Mouse (Mus musculus) CH12.LX (cell line): Measurements from ENCODE around the gene Slc46a2. TPM values are rescaled to one million over a fixed set of nuclear protein-coding genes. Genes with fewer than 3 reads are reported as not detected.

Experiments
- DNase-seq: peaks from one replicate; pipeline ENCODE4 v3.0.0-alpha.2; 2013; ENCODE audit errors: extremely low read depth
- H3K27ac ChIP-seq: 2 replicates; pipeline ENCODE4 v1.5.1; 2012; ENCODE audit warnings: low read depth, mild to moderate bottlenecking, control low read depth, moderate library complexity; ENCODE audit not compliant: insufficient read depth
- H3K27me3 ChIP-seq: replicated peaks from 2 replicates; pipeline ENCODE3; 2012; ENCODE audit warnings: inconsistent platforms
- H3K36me3 ChIP-seq, 2 experiments: replicated peaks in 1 of 2; 2 replicates each; pipeline versions ENCODE3 to v1.6.1; 2012; ENCODE audit warnings: inconsistent platforms in 1 of 2, low read length in 1 of 2, mild to moderate bottlenecking in 1 of 2, mixed read lengths in 1 of 2, moderate library complexity in 1 of 2; ENCODE audit not compliant: control insufficient read depth in 1 of 2, insufficient read depth in 1 of 2
- H3K4me1 ChIP-seq, 2 experiments: 2 replicates each; pipeline ENCODE4 v1.6.1; 2012; ENCODE audit warnings: inconsistent platforms in 1 of 2, moderate library complexity in 1 of 2; ENCODE audit not compliant: insufficient read depth in 2 of 2, control insufficient read depth in 1 of 2
- H3K4me2 ChIP-seq: 2 replicates; pipeline ENCODE4 v1.6.1; 2012; ENCODE audit warnings: low read depth, mild to moderate bottlenecking, control low read depth; ENCODE audit not compliant: poor library complexity, insufficient read depth, severe bottlenecking
- H3K4me3 ChIP-seq, 3 experiments: fragments of 150-350 bp in 1 of 3; sonication (generic) in 1 of 3; replicated peaks in 1 of 3; 2 replicates each; pipeline versions ENCODE3 to v1.5.1; 2011 to 2012; ENCODE audit warnings: low read depth in 2 of 3, low read length in 2 of 3, mild to moderate bottlenecking in 2 of 3, moderate library complexity in 2 of 3, control low read depth in 1 of 3, improper control_type of control experiment in 1 of 3, inconsistent platforms in 1 of 3, mixed read lengths in 1 of 3; ENCODE audit not compliant: poor library complexity in 1 of 3
- H3K79me2 ChIP-seq: replicated peaks from 2 replicates; pipeline ENCODE4 v1.6.1; 2012; ENCODE audit warnings: mild to moderate bottlenecking, moderate library complexity; ENCODE audit not compliant: control insufficient read depth, poor library complexity, insufficient read depth, severe bottlenecking; ENCODE audit errors: extremely low read depth
- H3K9ac ChIP-seq: 2 replicates; pipeline ENCODE4 v1.6.1; 2012; ENCODE audit warnings: low read depth, mild to moderate bottlenecking, control low read depth, moderate library complexity; ENCODE audit not compliant: insufficient read depth
- H3K9me3 ChIP-seq: replicated peaks from 2 replicates; pipeline ENCODE3; 2012; ENCODE audit warnings: low read length, inconsistent platforms, mixed read lengths
- BHLHE40 ChIP-seq: IDR thresholded peaks from 2 replicates; pipeline ENCODE4 v1.6.1; 2011; ENCODE audit warnings: mild to moderate bottlenecking, low read depth, low read length, improper control_type of control experiment
- CHD1 ChIP-seq: IDR thresholded peaks from 2 replicates; pipeline ENCODE4 v1.6.1; 2012; ENCODE audit warnings: low read depth, low read length, improper control_type of control experiment, inconsistent platforms
- CTCF ChIP-seq, 2 experiments: IDR thresholded peaks in 1 of 2; conservative IDR thresholded peaks in 1 of 2; 2 replicates each; pipeline ENCODE4 v1.5.1; 2011 to 2012; ENCODE audit warnings: low read depth in 2 of 2, low read length in 2 of 2, improper control_type of control experiment in 1 of 2, inconsistent platforms in 1 of 2, mild to moderate bottlenecking in 1 of 2, moderate library complexity in 1 of 2
- EP300 ChIP-seq: IDR thresholded peaks from 2 replicates; pipeline ENCODE4 v1.6.1; 2011; ENCODE audit warnings: low read length, improper control_type of control experiment
- GABPA ChIP-seq: IDR thresholded peaks from 2 replicates; pipeline ENCODE4 v1.6.1; 2012; ENCODE audit warnings: low read depth, low read length, improper control_type of control experiment, inconsistent platforms; ENCODE audit not compliant: insufficient replicate concordance
- IRF4 ChIP-seq: IDR thresholded peaks from 2 replicates; pipeline ENCODE4 v1.6.1; 2014; ENCODE audit warnings: low read depth, mild to moderate bottlenecking, inconsistent platforms, low read length, improper control_type of control experiment
- JUND ChIP-seq: conservative IDR thresholded peaks from 2 replicates; pipeline ENCODE4 v1.6.1; 2011; ENCODE audit warnings: low read depth, low read length, improper control_type of control experiment
- MAFK ChIP-seq: IDR thresholded peaks from 2 replicates; pipeline ENCODE4 v1.6.1; 2011; ENCODE audit warnings: low read length, improper control_type of control experiment; ENCODE audit not compliant: insufficient replicate concordance
- MXI1 ChIP-seq: IDR thresholded peaks from 2 replicates; pipeline ENCODE4 v1.6.1; 2011; ENCODE audit warnings: mild to moderate bottlenecking, low read depth, low read length, improper control_type of control experiment
- MYC ChIP-seq: IDR thresholded peaks from 2 replicates; pipeline ENCODE4 v1.6.1; 2011; ENCODE audit warnings: low read depth, mild to moderate bottlenecking, improper control_type of control experiment, low read length
- NELFE ChIP-seq: IDR thresholded peaks from 2 replicates; pipeline ENCODE4 v1.6.1; 2011; ENCODE audit warnings: low read depth, low read length, improper control_type of control experiment
- POLR2AphosphoS2 ChIP-seq: IDR thresholded peaks from 2 replicates; pipeline ENCODE4 v1.6.1; 2011; ENCODE audit warnings: low read depth, low read length, improper control_type of control experiment
- RAD21 ChIP-seq: IDR thresholded peaks from 2 replicates; pipeline ENCODE4 v1.6.1; 2011; ENCODE audit warnings: low read depth, mild to moderate bottlenecking, low read length, improper control_type of control experiment, moderate library complexity
- RCOR1 ChIP-seq: conservative IDR thresholded peaks from 2 replicates; pipeline ENCODE4 v1.6.1; 2012; ENCODE audit warnings: low read depth, mild to moderate bottlenecking, inconsistent platforms, low read length, improper control_type of control experiment
- SMC3 ChIP-seq: IDR thresholded peaks from 2 replicates; pipeline ENCODE4 v1.6.1; 2011; ENCODE audit warnings: low read depth, low read length, improper control_type of control experiment
- USF2 ChIP-seq: conservative IDR thresholded peaks from 2 replicates; pipeline ENCODE4 v1.6.1; 2011; ENCODE audit warnings: low read depth, low read length, improper control_type of control experiment
- ZC3H11A ChIP-seq: IDR thresholded peaks from 2 replicates; pipeline ENCODE4 v1.6.1; 2012; ENCODE audit warnings: low read depth, mild to moderate bottlenecking, inconsistent platforms, low read length, improper control_type of control experiment
- dilution Hi-C: fragments of 300-500 bp; cut with MboI; formaldehyde crosslinking; loops from 2 replicates; pipeline ENCODE4 v1.14.3; 2020; ENCODE audit warnings: low sequenced_read_pairs; ENCODE audit not compliant: extremely low pct_unique_long_range_greater_than_20kb, extremely low pct_ligation_motif_present
- in situ Hi-C: fragments of 300-500 bp; cut with MboI; formaldehyde crosslinking; loops from 3 replicates; pipeline ENCODE4 v1.14.3; 2019; ENCODE audit warnings: low sequenced_read_pairs, low pct_ligation_motif_present, low pct_unique_long_range_greater_than_20kb, mixed read lengths
- polyA plus RNA-seq: library from polyadenylated mRNA; unstranded; fragments of >175 nt; gene quantifications from 2 replicates; pipeline ENCODE4 v1.2.1, GENCODE M21; 2012; ENCODE audit warnings: low read depth; ENCODE audit not compliant: insufficient read length
- total RNA-seq, 2 experiments: library from RNA; depleted of rRNA; stranded (reverse); fragments of 300-350 nt in 1 of 2; fragments of >200 nt in 1 of 2; gene quantifications; 2 replicates each; pipeline ENCODE4 v1.2.3; 2012 to 2014

Slc46a2 gene
- total and polyA plus RNA-seq, 3 experiments: not detected

DNA sequence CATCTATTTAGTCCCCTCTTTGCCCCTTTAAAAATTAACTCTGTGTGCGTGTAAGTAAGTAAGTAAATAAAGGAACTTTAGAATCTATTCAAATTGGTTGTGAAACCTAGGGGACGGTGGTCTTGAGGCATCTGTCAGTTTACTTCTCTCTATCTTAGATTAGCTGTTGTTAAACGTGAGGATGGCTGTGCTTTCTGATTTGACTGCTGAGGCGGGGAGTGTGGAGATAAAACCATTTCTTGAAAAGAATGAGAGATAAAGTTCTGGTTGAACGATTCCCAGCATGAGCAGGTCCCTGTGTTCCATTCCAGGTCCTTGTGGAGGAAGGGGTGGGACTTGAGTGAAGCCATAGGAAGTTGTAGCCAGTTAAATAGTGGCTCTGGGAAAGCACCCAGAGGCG, 41.6 kb downstream of the Slc46a2 start:
- H3K4me2 ChIP-seq: no peak overlapping the region
- in situ Hi-C loops (loop anchor here (25.0 kb wide), 1 partner anchor 511 kb away; no protein-coding TSS in a partner anchor), dilution Hi-C loops (no loop called here)
- H3K36me3 ChIP-seq: peaks cover 2 to 65% of the 10 kb centered on the region in 2 experiments
- H3K4me1 ChIP-seq: peaks cover 0 to 42% of the 10 kb centered on the region in 2 experiments; a peak in 2 of 4 replicates
- no peak overlapping the region for H3K9ac ChIP-seq
- TF ChIP-seq USF2: no peak
- no peak for TF ChIP-seq POLR2AphosphoS2
- no peak for TF ChIP-seq NELFE
- no peak for TF ChIP-seq RCOR1
- TF ChIP-seq CHD1: no peak
- no peak for TF ChIP-seq MXI1
- no peak for TF ChIP-seq EP300
- no peak for DNase-seq
- H3K27ac ChIP-seq: no peak overlapping the region
- no peaks in the 10 kb centered on the region for H3K9me3 ChIP-seq
- H3K27me3 ChIP-seq: no peaks in the 10 kb centered on the region
- H3K79me2 ChIP-seq: no peaks in the 10 kb centered on the region
- no peak overlapping the region for H3K4me3 ChIP-seq

DNA sequence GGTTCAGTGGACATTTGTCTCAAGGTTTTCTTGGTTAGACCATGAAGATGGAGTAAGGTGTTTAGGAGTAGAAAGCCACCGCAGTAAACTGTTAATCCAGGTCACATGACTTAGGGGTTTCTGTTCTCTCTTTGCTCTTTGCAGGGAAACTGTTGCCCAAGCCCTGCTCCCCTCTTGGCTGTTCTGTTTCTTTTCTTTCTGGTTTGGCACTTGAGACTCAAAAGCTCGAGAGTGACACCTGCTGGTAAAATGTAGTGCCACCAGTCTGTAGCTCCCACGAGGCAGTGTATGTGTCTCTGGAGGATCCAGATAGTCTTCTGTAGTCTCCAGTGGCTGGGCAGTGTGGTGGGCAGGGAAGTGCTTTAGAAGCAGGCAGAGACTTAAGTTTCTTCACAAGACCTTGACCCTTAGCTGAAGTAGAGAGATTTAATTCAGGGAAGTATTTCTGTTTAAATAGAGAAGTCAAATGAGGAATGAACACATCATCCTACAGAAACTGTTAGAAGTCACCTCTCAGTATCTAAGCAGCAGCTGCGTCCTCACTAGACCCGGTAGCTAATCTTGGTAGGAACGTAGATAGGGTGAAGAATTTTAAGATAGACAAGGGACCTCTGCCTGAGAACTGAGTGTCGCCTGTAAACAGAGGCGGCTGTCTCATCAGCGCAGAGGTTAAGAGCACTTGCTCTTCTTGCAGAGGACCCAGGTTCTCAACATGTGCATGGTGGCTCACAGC, 43.8 kb downstream of the Slc46a2 start:
- no peak overlapping the region for H3K9ac ChIP-seq
- peak; percentile 88 for DNase-seq
- H3K27me3 ChIP-seq: no peaks in the 10 kb centered on the region
- H3K9me3 ChIP-seq: no peaks in the 10 kb centered on the region
- dilution Hi-C loops (no loop called here), in situ Hi-C loops (loop anchor here (25.0 kb wide), 1 partner anchor 509 kb away; no protein-coding TSS in a partner anchor)
- no peak overlapping the region for H3K4me2 ChIP-seq
- peak; percentile 90 for TF ChIP-seq SMC3
- peak; percentile 65 to 93 for TF ChIP-seq CTCF (conservative IDR thresholded peaks at IDR 0.05 in 1 of 2, IDR thresholded peaks at IDR 0.05 in 1 of 2; ENCODE audit: low read depth in 2 of 2, low read length in 2 of 2)
- TF ChIP-seq GABPA: no peak
- TF ChIP-seq RAD21: peak; percentile 87
- TF ChIP-seq IRF4: no peak; the same call in 1 of the 2 replicates
- no peak for TF ChIP-seq MAFK
- peak; percentile 34; the same call in 1 of the 2 replicates for TF ChIP-seq ZC3H11A
- 0 out of 2 replicates have a peak, but pooled peaks have one; percentile 25 for TF ChIP-seq BHLHE40
- TF ChIP-seq MYC: peak; percentile 65; the same call in 1 of the 2 replicates
- TF ChIP-seq JUND: no peak
- no peaks in the 10 kb centered on the region for H3K79me2 ChIP-seq
- peaks cover 2 to 41% of the 10 kb centered on the region in 2 experiments; a peak in 2 of 4 replicates for H3K4me1 ChIP-seq
- H3K27ac ChIP-seq: no peak overlapping the region
- peaks cover 2 to 61% of the 10 kb centered on the region in 2 experiments for H3K36me3 ChIP-seq
- no peak overlapping the region for H3K4me3 ChIP-seq
